Mouse (Mus musculus): ENCODE results near the gene Chst15. TPM values are rescaled to one million over a fixed set of nuclear protein-coding genes. Genes with fewer than 3 reads are reported as not detected.

Gene Chst15
- polyA plus RNA-seq, 1 experiment, result 1.8 TPM

DNA sequence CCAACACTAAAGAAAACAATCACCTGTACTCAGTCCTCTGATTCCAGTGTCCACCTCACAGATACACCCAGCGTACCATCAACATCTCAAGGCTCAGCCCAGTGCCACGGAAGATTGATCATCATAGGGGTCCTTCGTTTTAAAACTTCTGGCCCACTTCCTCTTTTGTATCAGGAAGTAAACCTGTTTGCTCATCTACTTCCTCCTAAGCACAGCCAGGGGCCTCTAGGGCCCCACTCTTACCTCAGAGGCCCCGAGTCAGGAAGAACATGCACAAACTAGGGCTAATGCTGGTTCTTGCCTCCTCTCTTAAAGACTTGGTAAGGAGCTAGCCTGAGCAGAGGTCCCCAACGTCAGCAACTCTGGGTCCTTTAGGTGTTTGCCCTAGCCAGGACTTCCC is 6.4 kb upstream of the Chst15 start:
- Histone ChIP-seq H3K36me3 (ENCODE audit: control insufficient read depth, insufficient read depth, low read length) (no peaks in the 10 kb centered on the region), H3K27ac (ENCODE audit: control insufficient read depth, insufficient read depth, low read depth, low read length) (no peak overlapping the region), H3K4me3 (ENCODE audit: control insufficient read depth, low read depth, low read length) (no peak overlapping the region), H3K4me1 (ENCODE audit: control insufficient read depth, insufficient read depth, low read length) (no peaks in the 10 kb centered on the region), H3K27me3 (ENCODE audit: control insufficient read depth, insufficient read depth, low read length) (no peaks in the 10 kb centered on the region)
- TF ChIP-seq POLR2A (IDR thresholded peaks at IDR 0.05; ENCODE audit: control insufficient read depth, low read depth, low read length) (no peak), CTCF (IDR thresholded peaks at IDR 0.05; ENCODE audit: control insufficient read depth, insufficient read depth, insufficient replicate concordance, low read depth, low read length) (no peak)

DNA sequence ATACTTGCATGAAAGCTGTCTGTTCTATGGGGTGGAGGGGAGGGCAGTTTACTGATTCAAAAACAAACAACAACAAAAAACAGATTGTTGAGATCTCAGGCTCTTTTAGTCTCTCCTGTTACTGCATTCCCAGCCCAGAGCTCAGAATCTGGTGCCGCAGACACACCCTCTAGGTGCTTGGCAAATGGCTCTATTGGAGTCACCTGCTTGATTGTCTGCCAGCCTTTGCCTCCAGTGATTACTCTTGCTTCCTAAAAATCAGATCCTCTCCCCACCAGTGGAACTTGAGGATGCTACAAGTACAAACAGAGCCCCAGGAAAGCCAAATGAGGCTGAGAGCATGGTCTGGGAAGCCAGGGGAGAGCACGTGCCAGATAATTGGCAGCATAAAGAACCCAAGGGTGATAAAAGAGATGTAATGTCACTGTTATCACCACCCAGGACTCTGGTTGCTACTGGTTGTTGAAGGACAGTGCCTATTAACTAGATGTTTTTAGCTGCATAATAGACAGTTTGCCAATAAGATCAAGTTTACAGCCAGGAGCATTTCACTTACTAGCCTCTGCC is 4.4 kb upstream of the Chst15 start:
- peaks cover 5% of the 10 kb centered on the region for H3K4me1 ChIP-seq (ENCODE audit: control insufficient read depth, insufficient read depth, low read length)
- no peak for TF ChIP-seq CTCF (IDR thresholded peaks at IDR 0.05; ENCODE audit: control insufficient read depth, insufficient read depth, insufficient replicate concordance, low read depth, low read length)
- TF ChIP-seq POLR2A (IDR thresholded peaks at IDR 0.05; ENCODE audit: control insufficient read depth, low read depth, low read length), result no peak

DNA sequence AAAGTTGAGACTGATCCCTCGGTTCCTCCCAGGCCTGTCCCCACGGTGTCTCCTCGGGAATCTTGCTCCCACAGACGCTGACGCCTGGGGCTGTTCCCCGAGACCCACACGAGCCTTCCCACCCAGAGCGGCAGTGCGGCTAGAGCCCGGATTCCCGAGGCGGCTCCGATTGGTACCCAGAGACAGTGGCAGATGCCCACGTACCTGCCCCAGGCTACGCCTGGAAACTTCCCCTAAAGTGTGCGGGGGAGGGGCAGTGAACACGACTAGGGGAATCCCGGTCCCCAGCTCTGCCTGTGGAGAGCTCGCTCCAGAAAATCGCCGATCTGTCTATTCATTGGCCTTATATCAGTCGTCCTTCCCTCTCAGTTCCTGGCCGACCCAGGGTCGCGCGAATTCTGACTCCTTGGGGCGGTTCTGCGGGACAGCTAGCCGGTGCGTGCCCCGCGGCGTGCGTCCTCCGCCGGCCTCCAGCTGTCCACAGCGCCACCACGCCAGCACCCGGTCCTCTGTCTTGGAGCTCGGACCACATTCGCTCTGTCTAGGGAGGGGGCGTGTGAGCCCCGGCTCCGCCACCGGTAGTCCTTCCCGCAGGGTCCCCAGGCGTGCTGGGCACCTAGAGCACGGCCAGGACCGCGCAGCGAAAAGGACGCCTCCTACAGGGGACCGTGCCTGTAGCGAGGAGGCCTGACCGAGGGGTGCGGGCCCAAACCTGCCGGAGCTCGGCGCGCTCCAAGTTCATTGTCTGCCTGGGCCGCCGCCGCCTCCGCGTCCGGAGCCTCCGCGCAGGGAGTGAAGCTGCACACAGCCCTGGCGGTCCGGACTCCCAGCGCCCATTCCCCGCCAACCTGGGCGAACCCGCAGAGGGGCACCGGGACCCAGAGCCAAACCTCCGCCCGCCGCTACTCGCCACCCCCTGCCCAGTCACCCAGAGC is 660 bp downstream of the Chst15 start:
- Histone ChIP-seq H3K27ac (ENCODE audit: control insufficient read depth, insufficient read depth, low read depth, low read length) (peak overlapping the region; percentile 44), H3K36me3 (ENCODE audit: control insufficient read depth, insufficient read depth, low read length) (no peaks in the 10 kb centered on the region), H3K27me3 (ENCODE audit: control insufficient read depth, insufficient read depth, low read length) (no peaks in the 10 kb centered on the region), H3K4me3 (ENCODE audit: control insufficient read depth, low read depth, low read length) (peak overlapping the region; percentile 84), H3K4me1 (ENCODE audit: control insufficient read depth, insufficient read depth, low read length) (peaks cover 5% of the 10 kb centered on the region)
- TF ChIP-seq POLR2A (IDR thresholded peaks at IDR 0.05; ENCODE audit: control insufficient read depth, low read depth, low read length), result no peak
- TF ChIP-seq CTCF (IDR thresholded peaks at IDR 0.05; ENCODE audit: control insufficient read depth, insufficient read depth, insufficient replicate concordance, low read depth, low read length), result no peak

More for the DNA sequence above, 4.4 kb upstream of the Chst15 start:
- Histone ChIP-seq H3K27ac (ENCODE audit: control insufficient read depth, insufficient read depth, low read depth, low read length) (no peak overlapping the region), H3K4me3 (ENCODE audit: control insufficient read depth, low read depth, low read length) (no peak overlapping the region), H3K36me3 (ENCODE audit: control insufficient read depth, insufficient read depth, low read length) (no peaks in the 10 kb centered on the region), H3K27me3 (ENCODE audit: control insufficient read depth, insufficient read depth, low read length) (no peaks in the 10 kb centered on the region)

DNA sequence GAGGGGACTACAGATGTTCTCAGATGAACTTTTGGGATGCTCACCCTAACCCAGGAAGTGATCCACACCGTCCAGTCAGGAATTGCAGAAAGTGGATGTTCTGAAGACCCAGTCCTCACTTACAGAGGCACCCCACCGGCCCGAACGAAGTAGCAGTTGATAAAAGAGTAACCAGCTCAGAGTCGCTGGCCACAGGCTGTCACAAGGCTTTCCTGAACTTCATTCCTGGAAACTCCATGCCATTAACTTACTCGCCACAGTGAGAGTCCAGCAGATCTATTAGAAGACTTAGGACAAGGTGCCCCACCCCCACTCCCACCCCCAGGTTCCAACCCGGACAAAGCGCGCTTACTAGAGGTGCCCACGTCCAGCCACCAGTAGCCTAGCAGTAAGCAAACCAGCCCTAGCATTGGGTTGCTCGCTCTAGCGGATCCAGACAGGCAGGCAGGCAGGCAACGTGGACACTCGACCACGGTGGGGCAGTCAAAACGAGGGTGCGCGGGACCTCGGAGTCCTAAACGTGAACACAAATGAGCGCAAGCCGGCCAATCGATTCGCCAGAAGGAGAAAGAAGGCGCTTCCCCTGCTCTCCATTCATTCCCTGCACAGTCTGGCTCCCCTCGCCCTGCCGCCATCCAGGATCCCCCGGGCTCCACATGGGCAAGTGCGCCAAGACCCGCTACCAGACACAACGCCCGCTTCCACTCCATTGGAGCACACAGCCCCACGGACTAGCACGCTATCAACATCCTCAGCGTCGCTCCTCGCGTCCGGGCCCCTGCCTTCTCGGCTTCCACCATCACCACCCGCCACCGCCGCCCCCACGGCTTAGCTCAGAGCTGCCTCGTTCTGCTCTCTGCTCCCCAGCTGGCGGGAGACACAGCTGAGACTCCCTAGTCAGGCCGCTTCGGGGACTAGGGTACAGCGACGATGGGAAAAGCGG is 1.6 kb downstream of the Chst15 start:
- Histone ChIP-seq H3K27ac (ENCODE audit: control insufficient read depth, insufficient read depth, low read depth, low read length) (no peak overlapping the region), H3K36me3 (ENCODE audit: control insufficient read depth, insufficient read depth, low read length) (no peaks in the 10 kb centered on the region), H3K4me3 (ENCODE audit: control insufficient read depth, low read depth, low read length) (peak overlapping the region; percentile 84), H3K27me3 (ENCODE audit: control insufficient read depth, insufficient read depth, low read length) (no peaks in the 10 kb centered on the region), H3K4me1 (ENCODE audit: control insufficient read depth, insufficient read depth, low read length) (peaks cover 5% of the 10 kb centered on the region)
- peak; percentile 29; the same call in 1 of the 2 replicates for TF ChIP-seq CTCF (IDR thresholded peaks at IDR 0.05; ENCODE audit: control insufficient read depth, insufficient read depth, insufficient replicate concordance, low read depth, low read length)
- TF ChIP-seq POLR2A (IDR thresholded peaks at IDR 0.05; ENCODE audit: control insufficient read depth, low read depth, low read length), result no peak

DNA sequence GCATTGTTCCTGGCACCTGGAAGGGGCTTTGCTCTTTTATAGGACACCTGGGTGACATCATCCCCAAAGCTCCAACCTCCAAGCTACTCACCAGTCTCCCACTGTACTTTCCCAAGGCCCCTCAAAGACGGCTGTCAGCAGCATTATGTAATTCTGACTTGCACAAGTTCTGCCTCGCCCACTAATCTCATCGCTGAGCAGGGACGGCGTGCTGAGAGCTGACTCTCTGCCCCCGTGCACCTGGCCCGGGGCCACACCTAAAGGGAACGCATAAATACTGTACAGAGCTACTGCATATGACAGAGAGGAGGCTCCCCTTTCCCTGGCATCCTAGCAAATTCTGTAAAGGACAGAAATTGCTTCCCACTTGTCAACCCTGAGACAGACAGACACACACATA is 4.6 kb downstream of the Chst15 start:
- H3K36me3 ChIP-seq (ENCODE audit: control insufficient read depth, insufficient read depth, low read length), result no peaks in the 10 kb centered on the region
- no peak overlapping the region for H3K27ac ChIP-seq (ENCODE audit: control insufficient read depth, insufficient read depth, low read depth, low read length)
- H3K4me1 ChIP-seq (ENCODE audit: control insufficient read depth, insufficient read depth, low read length), result peaks cover 5% of the 10 kb centered on the region
- TF ChIP-seq CTCF (IDR thresholded peaks at IDR 0.05; ENCODE audit: control insufficient read depth, insufficient read depth, insufficient replicate concordance, low read depth, low read length), result no peak
- no peak for TF ChIP-seq POLR2A (IDR thresholded peaks at IDR 0.05; ENCODE audit: control insufficient read depth, low read depth, low read length)
- H3K27me3 ChIP-seq (ENCODE audit: control insufficient read depth, insufficient read depth, low read length), result no peaks in the 10 kb centered on the region
- no peak overlapping the region for H3K4me3 ChIP-seq (ENCODE audit: control insufficient read depth, low read depth, low read length)

DNA sequence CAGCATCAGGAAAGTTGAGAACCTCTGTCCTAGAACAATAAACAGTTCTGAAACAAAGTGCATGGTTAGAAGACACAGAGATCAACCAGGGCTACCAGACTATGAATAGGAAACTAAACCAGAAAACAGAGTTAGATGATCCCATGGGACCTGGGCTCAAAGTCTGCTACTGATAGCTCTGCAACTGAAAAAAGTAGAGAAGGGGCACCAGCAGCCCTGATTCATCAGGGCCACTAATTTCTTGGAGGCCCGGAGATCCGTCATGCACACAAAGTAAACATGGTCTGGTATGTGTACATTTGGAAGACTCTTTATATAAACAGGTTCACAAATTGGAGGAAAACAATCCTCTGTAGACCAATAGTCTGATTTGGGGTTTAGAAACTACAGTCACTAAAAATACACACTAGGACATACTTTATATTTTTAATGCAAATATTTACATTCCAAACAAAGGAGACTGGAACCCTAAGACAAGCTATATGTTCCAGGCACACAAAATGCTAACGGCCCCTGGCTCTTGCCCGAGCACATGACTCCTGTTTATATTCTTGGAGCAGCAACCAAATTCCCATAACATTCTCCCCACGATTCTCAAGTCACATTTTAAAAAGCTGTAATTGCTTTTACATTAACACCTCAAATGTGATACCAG is 8.4 kb downstream of the Chst15 start:
- H3K27ac ChIP-seq (ENCODE audit: control insufficient read depth, insufficient read depth, low read depth, low read length), result no peak overlapping the region

More for the DNA sequence above, 8.4 kb downstream of the Chst15 start:
- TF ChIP-seq POLR2A (IDR thresholded peaks at IDR 0.05; ENCODE audit: control insufficient read depth, low read depth, low read length), result no peak
- no peak for TF ChIP-seq CTCF (IDR thresholded peaks at IDR 0.05; ENCODE audit: control insufficient read depth, insufficient read depth, insufficient replicate concordance, low read depth, low read length)
- H3K4me1 ChIP-seq (ENCODE audit: control insufficient read depth, insufficient read depth, low read length), result peaks cover 2% of the 10 kb centered on the region; the same call in 1 of the 2 replicates
- H3K27me3 ChIP-seq (ENCODE audit: control insufficient read depth, insufficient read depth, low read length), result no peaks in the 10 kb centered on the region
- no peaks in the 10 kb centered on the region for H3K36me3 ChIP-seq (ENCODE audit: control insufficient read depth, insufficient read depth, low read length)
- H3K4me3 ChIP-seq (ENCODE audit: control insufficient read depth, low read depth, low read length), result no peak overlapping the region
